Mouse (Mus musculus) embryo, embryonic 10 days (tissue): ENCODE results near the gene Dhh.

Experiments
- DNase-seq: peaks from one replicate; pipeline ENCODE4 v3.0.0-alpha.2; 2015; ENCODE audit warnings: low spot score

The Dhh gene

DNA sequence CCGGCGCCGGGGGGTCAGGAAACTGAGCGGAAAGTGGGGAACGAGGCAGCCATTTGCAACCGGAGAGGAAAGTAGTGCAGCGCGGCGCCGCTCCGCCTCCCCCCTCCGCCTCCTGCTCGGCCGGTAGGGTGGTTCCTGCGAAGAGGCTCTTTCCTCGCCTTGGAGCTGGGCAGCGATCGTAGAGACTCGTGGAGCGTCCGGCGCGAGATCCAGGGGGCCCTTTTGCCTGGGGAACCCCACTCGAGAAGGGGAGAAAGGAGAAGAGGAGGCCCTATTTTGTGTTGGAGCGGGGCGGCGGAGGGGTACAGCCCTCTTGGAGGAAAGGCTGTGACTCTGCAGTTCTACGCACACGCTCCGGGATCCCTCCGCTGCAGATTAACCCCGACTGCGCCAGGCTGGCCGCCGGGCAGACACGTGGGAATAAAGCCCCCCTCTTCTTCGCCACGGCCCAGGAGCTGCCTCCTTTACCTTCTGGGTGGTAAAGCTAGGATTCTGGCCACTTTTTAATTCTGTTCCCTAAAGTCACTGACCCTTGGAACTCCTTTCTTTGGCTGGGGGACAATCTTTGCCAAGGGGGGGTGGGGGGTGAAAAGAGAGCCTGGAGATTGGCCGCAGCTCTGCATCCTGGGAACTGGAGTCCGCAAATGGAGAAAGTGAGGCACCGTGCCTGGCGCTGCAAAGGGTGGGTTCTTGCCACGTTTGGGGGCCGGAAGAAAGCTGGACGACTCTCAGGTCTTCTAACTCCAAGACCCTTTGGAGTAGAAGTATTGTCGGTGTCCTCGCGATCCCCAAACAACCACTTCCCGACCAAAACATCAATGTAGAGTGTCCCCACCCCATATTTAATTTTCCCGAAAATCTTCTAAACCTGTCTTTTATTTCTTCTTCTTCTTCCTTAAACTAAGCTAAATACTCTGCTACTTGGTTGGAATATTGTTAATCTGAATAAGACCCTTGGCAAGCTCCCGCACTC lies 26.1 kb downstream of the Dhh start:
- DNase-seq, result peak; percentile 98

DNA sequence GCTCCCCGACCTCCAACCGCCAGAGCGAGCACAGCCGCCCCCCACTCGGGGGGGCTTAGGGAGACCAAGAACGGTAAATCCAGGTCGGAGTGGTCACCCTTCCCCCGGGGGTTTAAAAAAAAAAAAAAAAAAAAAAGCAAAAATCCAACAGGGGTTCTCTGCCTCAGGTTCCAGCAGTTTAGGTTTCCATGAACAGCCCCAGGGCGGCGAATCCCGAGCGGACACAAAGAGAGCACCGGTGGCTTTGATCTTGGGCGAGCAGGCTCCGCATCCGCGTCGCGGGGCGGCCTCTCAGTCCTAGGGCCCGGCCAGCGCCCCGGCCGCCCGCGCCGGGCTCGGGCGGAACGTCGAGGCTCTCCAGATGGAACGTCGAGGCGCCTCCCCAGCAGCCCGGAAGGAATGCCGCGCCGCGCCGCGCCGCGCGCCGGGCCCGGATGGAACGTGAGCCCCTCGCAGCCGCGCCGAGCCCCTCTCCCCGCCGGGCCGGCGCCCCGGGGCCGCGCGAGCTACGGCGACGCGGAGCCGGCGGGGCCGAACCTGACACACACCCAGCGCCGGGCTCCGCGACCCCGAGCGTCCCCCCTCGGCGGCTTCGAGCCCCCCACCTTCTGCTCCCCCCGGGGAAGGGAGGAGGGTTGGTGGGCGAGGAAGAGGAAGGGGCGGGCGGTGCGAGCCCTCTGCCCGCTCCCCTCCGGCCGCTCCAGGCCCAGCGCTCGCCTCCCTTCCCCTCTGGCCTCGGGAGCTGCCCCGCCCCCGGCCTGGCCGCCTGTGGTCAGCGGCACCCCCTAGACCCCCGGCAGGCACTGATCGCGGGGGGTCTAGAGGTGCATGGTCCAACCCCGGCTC lies 27.0 kb downstream of the Dhh start, which contains the start of gene Kmt2d:
Kmt2d (minus strand) TSS at position 135 of the 846 bp plus-strand sequence.
- peak; percentile 55 for DNase-seq

- DNase-seq, result no peak
Measured at GRCm38 (mm10) chr15:98870179-98871069, 27.9 kb downstream of the Dhh start.

DNA sequence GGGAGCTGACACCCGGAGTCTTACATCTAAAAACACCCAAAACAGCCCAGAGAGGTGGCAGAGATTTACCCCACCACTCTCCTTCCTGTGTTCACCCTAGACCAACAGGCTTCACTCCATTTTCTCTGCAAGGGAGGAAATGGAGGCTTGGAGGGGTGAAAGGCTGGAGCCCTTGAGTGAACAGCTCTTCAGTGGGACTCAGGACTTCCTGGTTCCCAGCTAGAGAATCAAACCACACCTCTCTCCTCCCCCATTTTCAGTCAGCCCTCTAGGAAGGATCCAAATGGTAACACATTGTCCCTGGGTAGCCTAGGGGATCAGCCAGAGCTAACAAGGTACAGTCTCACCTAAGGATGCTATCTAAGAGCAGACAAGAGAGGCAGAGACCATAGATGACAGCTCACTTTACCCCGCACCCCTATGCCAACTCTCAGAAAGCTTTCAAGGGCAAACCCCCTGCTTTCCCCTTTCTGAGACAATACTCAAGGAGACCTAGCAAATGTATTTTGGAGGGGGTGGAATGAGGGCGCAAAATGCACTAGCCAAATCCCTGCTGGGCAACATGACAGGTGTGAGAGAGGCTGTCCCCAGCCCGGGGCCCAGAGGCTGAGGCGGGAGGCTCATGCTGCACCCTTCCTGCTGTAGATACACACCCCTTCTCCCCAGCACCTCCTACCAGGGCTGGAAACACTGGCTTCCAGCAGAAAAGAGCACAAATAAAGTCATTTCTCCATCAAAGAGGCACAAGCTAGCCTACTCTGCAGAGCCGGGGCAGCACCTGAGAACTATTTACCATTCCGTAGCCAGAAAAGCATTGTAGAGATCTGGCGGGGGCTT lies 28.8 kb downstream of the Dhh start:
- DNase-seq, result no peak

GRCm38 (mm10) chr15:98868346-98869063 lies 29.8 kb downstream of the Dhh start:
- peak; percentile 21 for DNase-seq

- peak; percentile 60 for DNase-seq
Measured at GRCm38 (mm10) chr15:98867321-98867720, 31.0 kb downstream of the Dhh start.

- DNase-seq, result no peak
Measured at GRCm38 (mm10) chr15:98866501-98866900, 31.8 kb downstream of the Dhh start.

- no peak for DNase-seq
Measured at GRCm38 (mm10) chr15:98865771-98866170, 32.6 kb downstream of the Dhh start.

DNA sequence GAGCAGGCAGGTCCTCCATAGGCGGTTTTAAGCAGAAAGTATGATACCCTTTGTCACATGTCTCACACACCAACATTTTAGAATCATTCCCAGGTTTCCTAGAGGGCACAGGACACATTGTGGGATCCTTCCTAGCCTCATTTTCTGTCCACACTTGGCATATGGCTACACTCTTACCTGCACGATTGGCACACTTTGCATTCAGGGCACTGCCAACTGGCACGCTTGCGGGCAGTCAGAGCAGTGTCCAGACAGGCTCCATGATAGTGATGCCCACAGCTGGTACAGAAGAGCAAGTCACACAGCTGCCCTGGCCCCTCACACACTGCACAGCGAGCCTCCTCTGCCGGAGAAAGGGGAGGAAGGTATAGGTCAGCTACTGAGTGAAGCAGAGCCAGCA lies 33.4 kb downstream of the Dhh start:
- DNase-seq, result no peak

DNA sequence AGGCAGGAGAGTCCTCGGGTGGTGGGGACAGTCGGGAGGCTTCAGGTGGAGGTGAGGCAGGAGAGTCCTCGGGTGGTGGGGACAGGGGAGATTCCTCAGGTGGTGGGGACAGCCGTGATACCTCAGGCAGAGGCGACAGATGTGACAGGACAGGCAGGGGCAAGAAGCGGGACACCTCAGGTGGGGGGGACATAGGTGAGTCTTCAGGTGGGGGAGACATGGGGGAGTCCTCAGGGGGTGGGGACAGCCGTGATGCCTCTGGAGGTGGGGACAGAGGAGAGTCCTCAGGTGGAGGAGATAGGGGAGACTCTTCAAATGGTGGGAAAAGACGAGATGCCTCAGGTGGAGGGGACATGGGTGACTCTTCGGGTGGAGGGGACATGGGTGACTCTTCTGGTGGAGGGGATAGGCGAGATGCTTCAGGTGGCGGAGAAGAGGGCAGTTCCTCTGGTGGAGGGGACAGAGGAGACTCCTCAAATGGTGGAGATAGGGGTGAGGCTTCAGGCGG lies 34.8 kb downstream of the Dhh start:
- DNase-seq, result no peak

- no peak for DNase-seq
Measured at GRCm38 (mm10) chr15:98861701-98862410, 36.5 kb downstream of the Dhh start.

GRCm38 (mm10) chr15:98860921-98861320 lies 37.4 kb downstream of the Dhh start:
- no peak for DNase-seq

GRCm38 (mm10) chr15:98859319-98860043 lies 38.9 kb downstream of the Dhh start:
- DNase-seq, result no peak

- DNase-seq, result no peak
Measured at GRCm38 (mm10) chr15:98854214-98854613, 44.1 kb downstream of the Dhh start.

DNA sequence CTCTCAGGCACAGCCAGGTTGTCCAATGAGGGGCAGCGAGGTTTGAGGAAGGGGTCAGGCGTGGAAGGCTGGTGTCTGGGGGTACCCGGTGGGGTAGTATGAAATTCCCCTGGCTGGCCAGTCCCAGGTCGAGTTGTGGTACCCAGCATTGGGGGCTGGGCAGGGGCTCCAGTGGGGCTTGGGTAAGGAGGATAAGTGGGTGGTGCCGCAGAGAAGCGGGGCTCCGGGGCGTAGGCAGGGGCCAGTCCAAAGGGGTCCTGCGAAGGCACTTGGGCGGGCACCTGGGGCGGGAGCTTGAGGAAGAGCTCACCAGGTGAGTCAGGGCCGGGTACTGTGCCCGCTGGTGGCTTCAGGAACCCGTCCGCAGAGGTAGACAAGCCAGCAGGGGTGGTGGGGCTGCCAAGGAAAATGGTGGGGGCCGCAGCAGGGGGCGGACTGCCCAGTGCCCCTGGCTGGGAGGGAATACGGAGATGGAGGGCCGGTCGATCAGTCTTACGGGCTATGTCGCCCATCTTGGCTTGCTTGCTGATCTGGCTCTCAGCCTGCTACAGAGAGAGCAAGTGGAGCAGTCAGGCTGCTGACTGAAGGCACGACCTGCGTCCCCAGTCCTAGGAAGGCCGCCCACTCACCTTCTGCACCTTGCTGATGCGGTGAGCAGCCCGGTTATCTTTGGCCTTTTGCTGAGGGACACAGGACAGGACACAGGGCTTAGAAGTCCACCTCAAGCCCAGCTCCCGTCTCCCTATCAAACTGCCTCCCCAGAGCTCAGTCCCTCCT lies 45.0 kb downstream of the Dhh start:
- DNase-seq, result no peak

GRCm38 (mm10) chr15:98852733-98853132 lies 45.6 kb downstream of the Dhh start:
- DNase-seq, result no peak

GRCm38 (mm10) chr15:98852071-98852470 lies 46.3 kb downstream of the Dhh start:
- no peak for DNase-seq
